Mouse (Mus musculus) adrenal gland, postnatal 36 days (tissue): ENCODE measurements around the gene Prm1. TPM values are rescaled to one million over a fixed set of nuclear protein-coding genes. Genes with fewer than 3 reads are reported as not detected.

Experiments
- total RNA-seq, 2 experiments: library from RNA; stranded (reverse); gene quantifications; 2 replicates each; pipeline ENCODE4 v1.2.3; 2021

The Prm1 gene
- total RNA-seq, 2 experiments from 2014 or later = not detected

Other genes starting within 250 kb of the Prm1 start
- gene Socs1, start 20.3 kb downstream of the Prm1 start, total RNA-seq = 1 to 10 TPM; 3.1 to 3.5 TPM
- not detected for gene Tnp2, start 17.2 kb downstream of the Prm1 start, total RNA-seq
- not detected for gene Prm3, start 14.9 kb downstream of the Prm1 start, total RNA-seq
- not detected for gene Prm2, start 9.7 kb downstream of the Prm1 start, total RNA-seq
- gene Gm11172, start 7.1 kb upstream of the Prm1 start, total RNA-seq = not detected
- under 1 TPM; 0.46 to 0.93 TPM for gene Rmi2, start 29.2 kb upstream of the Prm1 start, total RNA-seq